Mouse (Mus musculus): ENCODE measurements at regions not wholly inside any gene's neighbourhood (a gene's known extent, or its start where the extent isn't known, plus 50 kb on each side); places are given as distances from the start of the nearest gene placed in this dataset.

GRCm38 (mm10) chr17:81212043-81212442 lies 147.2 kb upstream of the Thumpd2 start:
- no peak for TF ChIP-seq GATA1 (IDR thresholded peaks at IDR 0.05; ENCODE audit: borderline replicate concordance, low read length)
- no peak for TF ChIP-seq CTCF (IDR thresholded peaks at IDR 0.05; ENCODE audit: low read depth, low read length)
